Mouse (Mus musculus): ENCODE results near the gene Pias3. TPM values are rescaled to one million over a fixed set of nuclear protein-coding genes. Genes with fewer than 3 reads are reported as not detected.
"Not testable (repeated sequence)": the region's sequence is repeated elsewhere in the genome, so short reads cannot be mapped to it uniquely, and the experiment has no call there.

Pias3 gene
- total RNA-seq, 2 experiments from 2014 or later, result 25.6 to 31.7 TPM

DNA sequence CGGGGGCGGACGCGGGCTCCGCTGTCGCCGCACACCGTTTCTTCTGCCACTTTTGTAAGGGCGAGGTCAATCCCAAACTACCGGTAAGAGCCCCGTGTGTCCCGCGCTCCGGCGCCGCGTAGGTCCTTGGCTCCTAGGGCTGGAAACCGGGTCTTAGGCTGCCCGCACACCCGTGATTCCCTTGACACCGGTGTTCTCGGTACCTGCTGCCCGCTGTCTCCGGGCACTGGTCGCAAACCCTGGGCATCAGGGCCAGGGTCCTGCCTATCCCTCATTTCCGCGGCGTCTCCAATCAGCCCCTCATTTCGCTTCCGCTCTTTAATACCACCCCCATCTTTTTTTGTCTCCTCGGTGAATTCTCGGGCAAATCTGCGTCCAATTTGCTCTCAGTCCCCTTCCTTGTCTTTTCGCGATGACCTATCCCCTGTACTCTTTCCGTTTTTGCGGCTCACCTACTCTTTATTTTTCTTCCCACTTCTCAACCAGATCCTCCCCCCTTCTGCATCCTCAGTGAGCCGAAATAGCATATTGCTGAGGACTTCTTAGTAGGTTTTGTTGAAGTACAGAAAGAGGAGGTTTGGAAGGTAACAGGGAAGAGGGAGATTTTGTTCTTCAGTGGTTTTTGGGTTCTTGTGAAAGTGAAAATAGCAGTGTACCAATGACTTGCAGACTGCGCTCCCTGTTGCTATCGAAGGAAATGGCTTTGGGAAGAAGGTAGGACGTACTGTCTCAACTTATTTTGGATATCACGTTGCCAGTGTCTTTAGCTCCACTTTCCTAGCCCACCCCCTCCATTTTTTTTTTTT lies 31.8 kb downstream of the Pias3 start:
- DNase-seq (ENCODE audit: low spot score in 2 of 2), result no peak

DNA sequence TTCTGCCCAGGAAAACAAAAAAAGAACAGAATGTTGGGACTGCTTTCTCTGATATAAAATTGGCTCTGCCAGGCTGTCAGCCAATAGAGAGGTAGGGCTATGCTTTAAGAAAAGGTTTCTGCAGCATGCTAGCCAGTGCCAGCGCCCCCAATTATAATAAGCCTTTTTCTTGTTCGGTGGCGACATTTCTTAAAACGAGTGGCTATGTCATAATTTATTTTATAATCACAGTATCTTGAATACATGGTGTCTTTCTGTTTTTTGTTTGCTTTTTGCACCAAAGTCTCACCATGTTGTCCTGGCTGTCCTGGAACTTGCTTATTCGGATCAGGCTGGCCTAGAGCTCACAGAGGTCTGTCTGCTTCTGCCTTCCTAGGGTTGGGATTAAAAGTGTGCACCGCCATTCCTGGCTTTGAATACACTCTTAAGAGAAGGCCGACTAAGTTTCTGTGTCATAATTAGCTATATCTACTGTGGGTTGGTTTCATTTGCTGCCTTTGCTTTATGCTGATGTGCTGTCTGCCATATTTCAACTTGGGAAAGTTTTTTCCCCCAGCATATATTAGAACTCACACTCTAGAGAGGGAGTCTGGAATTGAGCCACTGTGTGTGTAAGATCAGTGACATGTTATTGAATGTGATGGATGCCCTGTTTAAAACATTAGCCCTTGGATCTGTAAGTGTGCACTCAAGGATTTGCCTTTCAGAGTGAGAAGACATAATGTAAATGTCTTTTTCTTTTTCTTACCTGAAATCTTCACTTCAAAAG lies 32.6 kb downstream of the Pias3 start:
- no peak for DNase-seq (ENCODE audit: low spot score in 2 of 2)

DNA sequence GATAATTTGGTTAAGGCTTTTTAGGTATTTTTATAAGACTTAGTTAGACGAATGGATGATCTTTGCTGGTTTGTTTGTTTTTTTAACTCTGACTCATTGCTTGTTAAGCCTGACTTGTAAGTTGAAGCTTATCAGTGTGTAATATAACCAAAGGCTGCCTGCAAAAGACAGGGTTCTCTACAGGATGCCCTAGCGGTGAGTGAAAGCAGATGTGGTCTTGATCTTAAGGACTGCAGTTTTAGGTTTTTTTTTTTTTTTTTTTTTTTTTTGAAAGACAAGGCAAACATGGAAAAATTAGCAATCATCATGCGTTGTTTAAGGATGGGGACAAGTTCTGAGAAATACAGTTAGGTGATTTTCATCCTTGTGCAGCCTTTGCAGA lies 33.2 kb downstream of the Pias3 start:
- no peak for DNase-seq (ENCODE audit: low spot score in 2 of 2)

DNA sequence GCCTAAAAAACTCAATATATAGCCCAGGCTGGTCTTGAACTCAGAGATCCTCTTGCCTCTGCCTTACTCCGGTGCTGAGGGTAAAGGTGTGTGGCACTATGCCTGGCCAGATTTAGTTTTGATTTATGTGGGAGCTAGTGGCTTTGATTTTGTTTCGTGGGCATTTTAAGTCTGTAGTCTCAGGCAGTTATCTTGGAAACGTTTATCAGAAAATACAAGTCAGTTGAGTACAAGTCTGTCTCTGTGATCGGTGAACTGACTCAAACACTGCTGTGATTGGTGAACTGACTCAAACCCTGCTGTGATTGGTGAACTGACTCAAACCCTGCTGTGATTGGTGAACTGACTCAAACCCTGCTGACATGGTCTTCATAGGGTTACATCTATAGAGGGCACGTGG lies 34.6 kb downstream of the Pias3 start:
- DNase-seq (ENCODE audit: low spot score in 2 of 2), result no peak

DNA sequence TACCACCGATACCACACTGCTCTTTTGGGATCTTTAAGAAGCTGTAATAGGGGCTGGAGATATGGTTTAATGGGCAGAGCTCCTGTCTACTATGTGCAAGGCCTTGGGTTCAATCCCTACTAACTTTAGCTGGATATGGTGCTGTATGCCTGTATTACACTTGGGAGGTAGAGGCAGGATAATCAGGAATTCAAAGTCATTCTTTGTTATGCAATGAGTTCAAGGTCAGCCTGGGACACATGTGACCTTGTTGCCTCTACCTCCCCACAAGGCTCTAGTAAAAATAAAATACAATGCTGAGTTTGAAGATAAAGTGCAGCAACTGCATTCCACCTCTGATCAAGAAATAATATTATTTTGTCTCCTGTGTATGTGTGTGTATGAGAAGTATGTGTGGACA lies 37.8 kb downstream of the Pias3 start:
- DNase-seq (ENCODE audit: low spot score in 2 of 2), result no peak

DNA sequence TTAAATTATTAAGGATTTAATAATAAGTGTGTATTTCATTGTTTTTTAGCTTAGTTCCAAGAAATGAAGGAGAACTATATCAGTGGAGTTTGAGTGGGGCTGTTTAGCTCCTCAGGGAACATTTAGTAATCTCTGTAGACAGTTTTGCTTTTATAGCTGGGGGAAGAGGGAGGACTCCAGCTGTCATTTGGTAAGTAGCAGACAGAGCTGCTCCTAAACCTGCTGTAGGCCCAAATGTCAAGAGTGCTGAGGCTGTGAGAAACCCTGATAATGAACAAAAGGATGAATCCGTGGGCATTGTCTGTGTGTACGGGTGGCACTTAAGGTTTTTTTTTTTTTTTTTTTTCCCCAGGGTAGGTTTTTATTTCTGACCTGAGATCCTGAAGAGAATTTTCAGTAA lies 39.0 kb downstream of the Pias3 start:
- DNase-seq (ENCODE audit: low spot score in 2 of 2), result no peak

DNA sequence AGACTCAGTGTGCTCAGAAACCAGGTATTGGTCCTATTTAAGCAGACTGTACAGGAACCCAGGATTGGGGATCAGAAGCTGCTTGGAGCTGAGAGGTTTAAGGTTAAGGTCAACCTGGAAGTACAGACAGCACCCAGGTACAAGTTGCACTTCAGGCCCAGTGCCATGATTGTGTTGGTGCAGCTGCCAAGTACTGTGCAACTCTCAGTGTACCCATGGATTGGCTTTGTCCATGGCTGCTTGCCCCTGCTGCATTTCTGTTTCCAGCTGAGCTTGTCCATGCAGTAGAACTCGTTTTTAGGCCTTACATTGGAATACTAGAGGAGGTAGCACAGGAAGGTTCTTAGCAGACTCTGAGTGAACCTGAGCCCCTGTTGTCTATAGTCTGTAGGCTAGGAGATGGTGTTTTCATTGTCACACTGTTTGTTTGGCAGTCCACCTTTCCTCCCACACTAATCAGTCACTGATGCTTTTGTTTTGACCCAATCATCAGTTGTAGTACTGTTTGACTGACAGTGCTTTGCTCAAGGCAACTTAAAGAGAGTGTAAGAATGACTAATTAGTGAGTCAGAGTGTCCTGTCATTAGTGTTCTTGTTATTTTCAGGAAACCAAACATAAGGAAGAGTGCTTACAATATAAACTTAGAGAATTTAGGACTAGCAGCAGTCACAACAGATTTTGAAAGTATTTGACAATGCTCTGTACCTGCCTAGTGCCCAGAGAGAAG lies 41.0 kb downstream of the Pias3 start:
- no peak for DNase-seq (ENCODE audit: low spot score in 2 of 2)

DNA sequence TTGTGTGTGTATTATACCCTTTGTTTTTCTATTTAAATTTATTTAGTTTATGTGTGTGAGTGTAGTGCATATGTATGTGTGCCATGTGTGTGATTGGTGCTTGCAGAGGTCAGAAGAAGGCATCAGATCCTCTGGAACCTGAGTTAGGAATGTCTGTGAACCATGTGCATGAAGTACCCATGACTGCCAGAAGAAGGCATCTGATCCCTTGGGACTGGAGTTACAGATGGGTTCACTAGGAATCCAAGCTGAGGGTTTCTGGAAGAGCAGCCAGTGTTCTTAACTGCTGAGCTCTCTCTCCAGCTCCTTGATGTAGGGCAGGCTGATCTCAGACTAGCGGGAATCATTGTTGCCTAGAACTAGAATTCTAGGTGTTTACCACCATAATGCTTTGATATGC lies 41.8 kb downstream of the Pias3 start:
- no peak for DNase-seq (ENCODE audit: low spot score in 2 of 2)

DNA sequence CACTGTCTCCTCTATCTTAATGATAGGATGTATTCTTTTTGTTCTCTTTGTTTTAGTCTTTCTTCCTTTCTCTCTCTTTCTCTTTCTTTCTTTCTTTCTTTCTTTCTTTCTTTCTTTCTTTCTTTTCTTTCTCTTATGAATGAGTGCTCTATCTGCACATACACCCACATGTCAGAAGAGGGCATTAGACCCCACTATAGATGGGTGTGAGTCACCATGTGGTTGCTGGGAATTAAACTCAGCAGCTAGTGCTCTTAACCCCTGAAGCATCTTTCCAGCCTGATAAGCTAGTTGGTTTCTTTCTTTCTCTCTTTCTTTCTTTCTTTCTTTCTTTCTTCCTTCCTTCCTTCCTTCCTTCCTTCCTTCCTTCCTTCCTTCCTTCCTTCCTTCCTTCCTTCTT lies 44.1 kb downstream of the Pias3 start:
- DNase-seq (ENCODE audit: low spot score in 2 of 2), result not testable (repeated sequence)

DNA sequence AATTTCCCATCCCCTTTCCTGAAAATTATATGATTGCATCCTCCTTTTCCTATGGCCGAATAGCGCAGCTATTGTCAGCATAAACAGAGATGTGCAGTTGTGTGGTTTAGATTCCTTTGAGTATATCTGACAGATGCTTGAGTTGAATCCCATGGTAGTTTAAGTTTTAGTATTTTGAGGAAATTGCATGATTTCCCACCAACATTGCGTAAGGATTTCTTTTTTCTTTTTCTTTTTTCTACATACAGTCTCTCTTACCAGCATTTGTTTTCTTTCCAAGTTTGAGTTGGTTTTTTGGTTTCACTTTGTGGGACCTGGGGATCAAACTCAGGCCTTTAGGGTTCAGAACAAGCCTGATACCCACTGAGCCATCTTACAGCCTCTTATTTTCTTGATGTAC lies 48.2 kb downstream of the Pias3 start:
- no peak for DNase-seq (ENCODE audit: low spot score in 2 of 2)

DNA sequence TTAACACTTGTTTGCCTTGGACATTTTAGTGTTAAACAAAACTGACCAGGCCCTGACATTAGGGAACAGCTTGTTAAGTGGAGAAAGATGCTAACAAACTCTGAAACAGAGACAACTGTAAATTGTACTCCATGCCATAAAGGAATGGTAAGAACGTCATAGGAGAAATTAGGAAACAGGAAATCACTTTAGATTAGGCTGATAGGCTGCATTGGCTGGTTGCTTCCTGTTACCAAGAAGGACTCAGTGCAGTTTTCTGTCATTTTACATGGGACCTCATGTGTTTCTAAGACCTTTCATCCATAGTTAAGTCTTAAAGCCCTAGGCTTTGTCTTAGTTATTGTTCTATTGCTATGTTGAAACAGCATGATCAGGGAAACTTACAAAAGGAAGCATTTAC lies 50.6 kb downstream of the Pias3 start:
- no peak for DNase-seq (ENCODE audit: low spot score in 2 of 2)

Other genes with a start within 250 kb of the Pias3 start
- gene BC107364, start 244.1 kb upstream of the Pias3 start, total RNA-seq (2021), result not detected
- under 1 TPM; 0.41 to 0.49 TPM for gene Hfe2, start 171.2 kb upstream of the Pias3 start, total RNA-seq (2021)
- gene Txnip, start 138.4 kb upstream of the Pias3 start, total RNA-seq (2021), result 10 to 100 TPM; 36.5 to 46.1 TPM
- not detected for gene Gm16253, start 119.4 kb upstream of the Pias3 start, total RNA-seq (2021)
- 10 to 100 TPM; 27.5 to 28.6 TPM for gene Polr3gl, start 102.2 kb upstream of the Pias3 start, total RNA-seq (2021)
- gene Ankrd34a, start 99.7 kb upstream of the Pias3 start, total RNA-seq (2021), result 10 to 100 TPM; 41.3 to 45.5 TPM
- gene Lix1l, start 95.2 kb upstream of the Pias3 start, total RNA-seq (2021), result 10 to 100 TPM; 40.8 to 44.5 TPM
- 10 to 100 TPM; 69.9 to 75.6 TPM for gene Rbm8a, start 66.5 kb upstream of the Pias3 start, total RNA-seq (2021)
- gene Pex11b, start 61.0 kb upstream of the Pias3 start, total RNA-seq (2021), result 10 to 100 TPM; 43.2 to 50.3 TPM
- gene Gm42957, start 60.9 kb upstream of the Pias3 start, total RNA-seq (2021), result under 1 TPM; 0.25 to 0.34 TPM
- gene Itga10, start 50.8 kb upstream of the Pias3 start, total RNA-seq (2021), result 1 to 10 TPM; 1.4 to 1.8 TPM
- 1 to 10 TPM; 6.9 to 7.4 TPM for gene Ankrd35, start 26.3 kb upstream of the Pias3 start, total RNA-seq (2021)
- gene Nudt17, start 12.2 kb downstream of the Pias3 start, total RNA-seq (2021), result 10 to 100 TPM in 1 of 2 experiments, 1 to 10 TPM in 1; 9.8 to 11.0 TPM
- gene Polr3c, start 31.2 kb downstream of the Pias3 start, total RNA-seq (2021), result 10 to 100 TPM; 26.4 to 28.1 TPM
- gene Rnf115, start 31.3 kb downstream of the Pias3 start, total RNA-seq (2021), result 10 to 100 TPM; 46.3 to 56.3 TPM
- under 1 TPM; 0.14 to 0.25 TPM for gene Pdzk1, start 132.9 kb downstream of the Pias3 start, total RNA-seq (2021)
- not detected for gene Cd160, start 133.0 kb downstream of the Pias3 start, total RNA-seq (2021)
- gene Gja5, start 208.3 kb downstream of the Pias3 start, total RNA-seq (2021), result 1 to 10 TPM; 1.9 to 2.1 TPM
- 10 to 100 TPM; 33.8 to 45.6 TPM for gene Gpr89, start 209.0 kb downstream of the Pias3 start, total RNA-seq (2021)
- gene Gja8, start 229.6 kb downstream of the Pias3 start, total RNA-seq (2021), result not detected